Mouse (Mus musculus): ENCODE results near the gene Slc6a15.

- no peak for TF ChIP-seq CTCF (IDR thresholded peaks at IDR 0.05; ENCODE audit: low read depth, low read length)
- no peak for TF ChIP-seq POLR2AphosphoS5 (IDR thresholded peaks at IDR 0.05; ENCODE audit: insufficient replicate concordance, low read depth, low read length)
These were observed 1.5 kb downstream of the Slc6a15 start for GRCm38 (mm10) chr10:103369081-103369420.
